Mouse (Mus musculus) adrenal gland, postnatal 10 days (tissue): Measurements from ENCODE around the gene Vgf. TPM values are rescaled to one million over a fixed set of nuclear protein-coding genes. Genes with fewer than 3 reads are reported as not detected.

Source experiments
- DNase-seq: peaks from one replicate; pipeline ENCODE4 v3.0.0; 2021; ENCODE audit warnings: mixed read lengths
- total RNA-seq, 2 experiments: library from RNA; stranded (reverse); gene quantifications; 2 replicates each; pipeline ENCODE4 v1.2.3; 2021

The Vgf gene
- total RNA-seq, 2 experiments from 2014 or later: 9.9 to 13.7 TPM

- DNase-seq: no peak
Measured at GRCm38 (mm10) chr5:137030416-137030810, 4.2 kb downstream of the Vgf start.

- DNase-seq: peak; percentile 76
Measured at GRCm38 (mm10) chr5:137031076-137032032, 5.2 kb downstream of the Vgf start.

GRCm38 (mm10) chr5:137032033-137032421 is 5.8 kb downstream of the Vgf start:
- DNase-seq: no peak

- DNase-seq: peak; percentile 97
Measured at GRCm38 (mm10) chr5:137032641-137033074, 6.5 kb downstream of the Vgf start.

GRCm38 (mm10) chr5:137036211-137036610 is 10.0 kb downstream of the Vgf start:
- DNase-seq: no peak

GRCm38 (mm10) chr5:137039453-137039852 is 13.3 kb downstream of the Vgf start:
- no peak for DNase-seq

GRCm38 (mm10) chr5:137041442-137041841 is 15.2 kb downstream of the Vgf start:
- no peak for DNase-seq

GRCm38 (mm10) chr5:137043997-137044396 is 17.8 kb downstream of the Vgf start:
- DNase-seq: no peak

GRCm38 (mm10) chr5:137045402-137046323 is 19.5 kb downstream of the Vgf start, which contains the start of gene Ap1s1:
Ap1s1 (minus strand) TSS chr5:137046135.
- DNase-seq: peak; percentile 98

GRCm38 (mm10) chr5:137046324-137046718 is 20.1 kb downstream of the Vgf start:
- no peak for DNase-seq

- no peak for DNase-seq
Measured at GRCm38 (mm10) chr5:137046991-137047390, 20.8 kb downstream of the Vgf start.

- DNase-seq: no peak
Measured at GRCm38 (mm10) chr5:137051125-137051524, 24.9 kb downstream of the Vgf start.

GRCm38 (mm10) chr5:137051914-137052505 is 25.8 kb downstream of the Vgf start:
- no peak for DNase-seq

- DNase-seq: no peak
Measured at GRCm38 (mm10) chr5:137054299-137054698, 28.1 kb downstream of the Vgf start.

GRCm38 (mm10) chr5:137054873-137055272 is 28.7 kb downstream of the Vgf start:
- DNase-seq: no peak

- DNase-seq: peak; percentile 69
Measured at GRCm38 (mm10) chr5:137061809-137062481, 35.8 kb downstream of the Vgf start.

GRCm38 (mm10) chr5:137062601-137063000 is 36.4 kb downstream of the Vgf start:
- no peak for DNase-seq

- no peak for DNase-seq
Measured at GRCm38 (mm10) chr5:137065454-137065853, 39.3 kb downstream of the Vgf start.

GRCm38 (mm10) chr5:137065923-137066322 is 39.7 kb downstream of the Vgf start:
- no peak for DNase-seq

- DNase-seq: no peak
Measured at GRCm38 (mm10) chr5:137068711-137069110, 42.5 kb downstream of the Vgf start.

GRCm38 (mm10) chr5:137070881-137071605 is 44.9 kb downstream of the Vgf start:
- no peak for DNase-seq
